Mouse (Mus musculus): ENCODE measurements around the gene Slc41a2.

DNA sequence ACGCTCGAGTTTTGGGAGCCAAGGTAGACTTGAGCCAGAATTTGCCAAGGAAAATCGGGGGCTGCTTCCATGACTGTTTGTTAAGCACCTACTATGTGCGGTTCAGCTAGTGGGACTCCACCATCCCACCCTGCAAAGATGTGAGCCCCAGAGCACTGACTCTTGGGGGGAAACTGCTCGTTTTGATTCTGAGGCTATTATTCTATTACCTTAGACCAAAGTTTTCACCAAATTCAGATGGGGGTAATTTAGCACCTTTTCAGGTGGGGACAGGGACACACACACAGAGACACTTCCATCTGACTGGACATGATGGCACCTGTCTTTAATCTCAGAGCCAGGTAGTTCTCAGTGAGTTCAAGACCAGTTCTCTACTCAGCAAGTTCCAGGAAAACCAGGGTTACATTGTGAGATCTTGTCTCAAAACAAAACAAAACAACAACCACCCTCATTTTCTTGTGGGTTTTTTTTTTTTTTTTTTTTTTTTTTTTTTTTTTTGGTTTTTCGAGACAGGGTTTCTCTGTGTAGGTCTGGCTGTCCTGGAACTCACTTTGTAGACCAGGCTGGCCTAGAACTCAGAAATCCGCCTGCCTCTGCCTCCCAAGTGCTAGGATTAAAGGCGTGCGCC lies 403 bp upstream of the Slc41a2 start:
- TF ChIP-seq CTCF (IDR thresholded peaks at IDR 0.05) (no peak), POLR2A (IDR thresholded peaks at IDR 0.05; ENCODE audit: insufficient read depth, low read depth, low read length) (no peak)

Measured in heart, adult 2 months (tissue).